ENCODE assay signal across 8 mouse cellular contexts in genomic region chr13:58452651-58453413, GRCm38 (mm10). TPM values are rescaled to one million over a fixed set of nuclear protein-coding genes. Genes with fewer than 3 reads are reported as not detected.
DNase-seq lines count a peak whose midpoint lies in the region; ATAC-seq and TF ChIP-seq lines count a peak whose summit lies in the region.

No protein-coding gene starts in this region.

- H3K4me2 ChIP-seq in heart, embryonic 12.5 days: peak overlapping the region; percentile 79
- peak overlapping the region; percentile 46 for H3K4me2 ChIP-seq in kidney, postnatal 0 days (ENCODE audit: low read length)
- H3K4me2 ChIP-seq in midbrain, embryonic 11.5 days: peak overlapping the region; percentile 37

- H3K27ac ChIP-seq in heart, embryonic 12.5 days (ENCODE audit: poor library complexity, severe bottlenecking): no peak overlapping the region
- no peak overlapping the region for H3K27ac ChIP-seq in kidney, postnatal 0 days
- H3K27ac ChIP-seq in midbrain, embryonic 11.5 days (ENCODE audit: low read depth, low read length): no peak overlapping the region
- H3K27ac ChIP-seq in cerebellum, adult 2 months (ENCODE audit: insufficient read depth, low read length): no peak overlapping the region

- no peaks in the 10 kb centered on the region for H3K36me3 ChIP-seq in heart, embryonic 12.5 days
- H3K36me3 ChIP-seq in kidney, postnatal 0 days (ENCODE audit: insufficient read depth, low read length): no peaks in the 10 kb centered on the region
- H3K36me3 ChIP-seq in midbrain, embryonic 11.5 days (ENCODE audit: control insufficient read depth, insufficient read depth, low read length): no peaks in the 10 kb centered on the region

- no peak for ATAC-seq in heart, embryonic 12.5 days (ENCODE audit: insufficient number of reproducible peaks, low FRiP score)
- no peak; the same call in 1 of the 2 replicates for ATAC-seq in kidney, postnatal 0 days (replicated peaks; ENCODE audit: low FRiP score, low read depth)
- ATAC-seq in midbrain, embryonic 11.5 days (ENCODE audit: low FRiP score): no peak

- peaks cover 18% of the 10 kb centered on the region for H3K27me3 ChIP-seq in heart, embryonic 12.5 days (replicated peaks)
- H3K27me3 ChIP-seq in kidney, postnatal 0 days (ENCODE audit: insufficient read depth, low read length): no peaks in the 10 kb centered on the region
- peaks cover 19% of the 10 kb centered on the region for H3K27me3 ChIP-seq in midbrain, embryonic 11.5 days (ENCODE audit: control insufficient read depth, insufficient read depth, low read length)
- no peaks in the 10 kb centered on the region; the same call in 1 of the 2 replicates for H3K27me3 ChIP-seq in cerebellum, adult 2 months (ENCODE audit: control insufficient read depth, insufficient read depth, low read length)

- DNase-seq in embryo, embryonic 10 days (ENCODE audit: low spot score): peak; percentile 36
- DNase-seq in embryo, embryonic 11 days: no peak
- peak; percentile 39 for DNase-seq in adrenal gland, postnatal 25 days
- peak; percentile 44 for DNase-seq in kidney, postnatal 0 days (ENCODE audit: low spot score)
- peak; percentile 92 for DNase-seq in midbrain, embryonic 11.5 days (ENCODE audit: low spot score, missing footprints)
- no peak for DNase-seq in cerebellum, adult 2 months
- no peak for DNase-seq in T-cell, adult 2 months (ENCODE audit: low spot score)

- H3K9me3 ChIP-seq in heart, embryonic 12.5 days (replicated peaks): 0 out of 2 replicates have a peak, but pooled peaks cover 3% of the 10 kb centered on the region
- no peaks in the 10 kb centered on the region for H3K9me3 ChIP-seq in kidney, postnatal 0 days (replicated peaks; ENCODE audit: low read length)
- no peaks in the 10 kb centered on the region for H3K9me3 ChIP-seq in midbrain, embryonic 11.5 days (ENCODE audit: control insufficient read depth, low read length)

- no peak for TF ChIP-seq CTCF in kidney, postnatal 0 days (IDR thresholded peaks at IDR 0.05; ENCODE audit: low read depth)
- TF ChIP-seq CTCF in cerebellum, adult 2 months (IDR thresholded peaks at IDR 0.05; ENCODE audit: borderline replicate concordance, insufficient read depth, low read depth, low read length): no peak

- peaks cover 3% of the 10 kb centered on the region; the same call in 1 of the 2 replicates for H3K4me1 ChIP-seq in heart, embryonic 12.5 days (replicated peaks)
- H3K4me1 ChIP-seq in kidney, postnatal 0 days (replicated peaks; ENCODE audit: insufficient read depth, low read length): no peaks in the 10 kb centered on the region
- peaks cover 11% of the 10 kb centered on the region for H3K4me1 ChIP-seq in midbrain, embryonic 11.5 days (ENCODE audit: control insufficient read depth, insufficient read depth, low read length)
- no peaks in the 10 kb centered on the region for H3K4me1 ChIP-seq in cerebellum, adult 2 months (ENCODE audit: control insufficient read depth, insufficient read depth, low read length)

- peak overlapping the region; percentile 72 for H3K9ac ChIP-seq in heart, embryonic 12.5 days
- H3K9ac ChIP-seq in kidney, postnatal 0 days (ENCODE audit: low read depth, low read length): no peak overlapping the region
- H3K9ac ChIP-seq in midbrain, embryonic 11.5 days (ENCODE audit: low read length): no peak overlapping the region

- 11% methylated on average over 32 of the region's 32 CpGs for WGBS in heart, embryonic 12.5 days
- 13% methylated on average over 32 of the region's 32 CpGs for WGBS in kidney, postnatal 0 days
- 12% methylated on average over 32 of the region's 32 CpGs for WGBS in midbrain, embryonic 11.5 days
- 16% methylated on average over 32 of the region's 32 CpGs for WGBS in cerebellum, adult 2 months

- H3K4me3 ChIP-seq in heart, embryonic 12.5 days: peak overlapping the region; percentile 51
- peak overlapping the region; percentile 19 for H3K4me3 ChIP-seq in kidney, postnatal 0 days (replicated peaks; ENCODE audit: low read depth, low read length)
- peak overlapping the region; percentile 6; the same call in 1 of the 2 replicates for H3K4me3 ChIP-seq in midbrain, embryonic 11.5 days (ENCODE audit: low read depth, low read length)
- no peak overlapping the region for H3K4me3 ChIP-seq in cerebellum, adult 2 months (replicated peaks; ENCODE audit: insufficient read depth, low read depth, low read length)

- no peak for TF ChIP-seq POLR2A in cerebellum, adult 2 months (IDR thresholded peaks at IDR 0.05; ENCODE audit: borderline replicate concordance, insufficient read depth, low read length)

RNA-seq across cellular contexts. Expression of gene Hnrnpk, which starts 49.7 kb away (rescaled TPM):
- 798 and 829 TPM in 2 replicates for total RNA-seq in adrenal gland, postnatal 25 days (2021)
- polyA plus RNA-seq in heart, embryonic 12.5 days (2016; fragmentation: Nextera tagmentation; extraction: Ambion mirVana): 1,144 and 1,169 TPM in 2 replicates
- polyA plus RNA-seq in kidney, postnatal 0 days (2015; fragmentation: Nextera tagmentation; extraction: Ambion mirVana): 1,049 and 1,178 TPM in 2 replicates
- polyA plus RNA-seq in midbrain, embryonic 11.5 days (2014; fragmentation: Nextera tagmentation; extraction: Ambion mirVana): 2,649 and 2,712 TPM in 2 replicates
- 385 and 442 TPM in 2 replicates for polyA plus RNA-seq in cerebellum, adult 2 months (2012; rRNA removed)

RNA-seq across cellular contexts. Expression of gene Rmi1, which starts 50.8 kb away (rescaled TPM):
- 23.2 and 25.0 TPM in 2 replicates for total RNA-seq in adrenal gland, postnatal 25 days (2021)
- polyA plus RNA-seq in heart, embryonic 12.5 days (2016; fragmentation: Nextera tagmentation; extraction: Ambion mirVana): 20.7 and 23.1 TPM in 2 replicates
- polyA plus RNA-seq in kidney, postnatal 0 days (2015; fragmentation: Nextera tagmentation; extraction: Ambion mirVana): 19.3 and 20.5 TPM in 2 replicates
- polyA plus RNA-seq in midbrain, embryonic 11.5 days (2014; fragmentation: Nextera tagmentation; extraction: Ambion mirVana): 34.1 and 36.6 TPM in 2 replicates
- 15.6 and 16.8 TPM in 2 replicates for polyA plus RNA-seq in cerebellum, adult 2 months (2012; rRNA removed)

Comparison
In these comparisons a context has a peak if more than half of its experiments do, and no peak if none do; other contexts are left out.
1. DNase-seq: peak in embryo, embryonic 10 days (single experiment), adrenal gland, postnatal 25 days (single experiment), kidney, postnatal 0 days (single experiment) and midbrain, embryonic 11.5 days (single experiment); none in embryo, embryonic 11 days (single experiment), cerebellum, adult 2 months (0 of 2) and T-cell, adult 2 months (single experiment).
2. Peak in every context shown above with its lines, with median percentiles within 50 percentile points of each other: H3K4me2 ChIP-seq.